Mouse (Mus musculus): Measurements from ENCODE around the gene Tbc1d7. TPM values are rescaled to one million over a fixed set of nuclear protein-coding genes. Genes with fewer than 3 reads are reported as not detected.

Gene Tbc1d7
- polyA plus RNA-seq, 1 experiment from 2014 or later, result 33.9 TPM

- H3K36me3 ChIP-seq (ENCODE audit: control insufficient read depth, insufficient read depth, low read length), result no peaks in the 10 kb centered on the region
- H3K4me2 ChIP-seq (ENCODE audit: low read depth, low read length), result no peak overlapping the region
- H3K9ac ChIP-seq (ENCODE audit: low read depth, low read length), result no peak overlapping the region
- no peaks in the 10 kb centered on the region for H3K27me3 ChIP-seq (replicated peaks; ENCODE audit: control insufficient read depth, insufficient read depth, low read length)
- H3K9me3 ChIP-seq (ENCODE audit: control insufficient read depth, low read length), result peaks cover 3% of the 10 kb centered on the region; the same call in 1 of the 2 replicates
- ATAC-seq, result no peak
- H3K4me1 ChIP-seq (ENCODE audit: control insufficient read depth, insufficient read depth, low read length), result no peaks in the 10 kb centered on the region
- 75% methylated on average over 7 of the region's 7 CpGs for WGBS
- H3K27ac ChIP-seq (ENCODE audit: low read length), result no peak overlapping the region
- H3K4me3 ChIP-seq (ENCODE audit: low read length), result no peak overlapping the region
Observed at GRCm38 (mm10) chr13:43102943-43103342, 68.4 kb downstream of the Tbc1d7 start.

Other genes with a start within 250 kb of the Tbc1d7 start
- 0.13 and 0.18 TPM in 2 replicates for gene Gfod1, start 132.7 kb upstream of the Tbc1d7 start, polyA plus RNA-seq (2015; fragmentation: Nextera tagmentation; extraction: Ambion mirVana)
- 17.1 and 20.4 TPM in 2 replicates for gene Sirt5, start 194.0 kb upstream of the Tbc1d7 start, polyA plus RNA-seq (2015; fragmentation: Nextera tagmentation; extraction: Ambion mirVana)
- 112 and 122 TPM in 2 replicates for gene Nol7, start 226.9 kb upstream of the Tbc1d7 start, polyA plus RNA-seq (2015; fragmentation: Nextera tagmentation; extraction: Ambion mirVana)